Mouse (Mus musculus) intestine, embryonic 14.5 days (tissue): Measurements from ENCODE around the gene Ist1. TPM values are rescaled to one million over a fixed set of nuclear protein-coding genes. Genes with fewer than 3 reads are reported as not detected.

ENCODE experiments used
- ATAC-seq: fragments of 200-750 bp; cut with Nextera tagmentation; replicated peaks from 2 replicates; pipeline ENCODE4 v1.8.0; 2017; ENCODE audit warnings: low read depth, moderate number of reproducible peaks, moderate TSS enrichment, moderate library complexity; ENCODE audit not compliant: low FRiP score, low TSS enrichment
- DNase-seq: peaks from one replicate; pipeline ENCODE4 v3.0.0-alpha.2; 2018; ENCODE audit warnings: low spot score
- H3K27ac ChIP-seq: fragments of 300-500 bp; sonication (generic); 2 replicates; pipeline ENCODE4 v1.5.1; 2014; ENCODE audit warnings: low read depth, mild to moderate bottlenecking, control low read depth
- H3K27me3 ChIP-seq: fragments of 300-500 bp; sonication (generic); replicated peaks from 2 replicates; pipeline ENCODE4 v1.6.1; 2014; ENCODE audit warnings: low read length, control low read depth; ENCODE audit not compliant: control insufficient read depth, insufficient read depth
- H3K36me3 ChIP-seq: fragments of 300-500 bp; sonication (generic); 2 replicates; pipeline ENCODE4 v1.6.1; 2014; ENCODE audit warnings: low read length, control low read depth; ENCODE audit not compliant: control insufficient read depth, insufficient read depth
- H3K4me1 ChIP-seq: fragments of 300-500 bp; sonication (generic); replicated peaks from 2 replicates; pipeline ENCODE4 v1.6.1; 2014; ENCODE audit warnings: low read length, control low read depth, mixed read lengths; ENCODE audit not compliant: control insufficient read depth, insufficient read depth
- H3K4me2 ChIP-seq: fragments of 300-500 bp; sonication (generic); 2 replicates; pipeline ENCODE4 v1.6.1; 2014; ENCODE audit warnings: low read length
- H3K4me3 ChIP-seq: fragments of 300-500 bp; sonication (generic); 2 replicates; pipeline ENCODE4 v1.5.1; 2014; ENCODE audit warnings: low read depth, low read length, control low read depth, mixed read lengths
- H3K9ac ChIP-seq: fragments of 300-500 bp; sonication (generic); 2 replicates; pipeline ENCODE4 v1.6.1; 2014; ENCODE audit warnings: mild to moderate bottlenecking, low read length
- H3K9me3 ChIP-seq: fragments of 300-500 bp; sonication (generic); 2 replicates; pipeline ENCODE4 v1.6.1; 2016; ENCODE audit warnings: low read length, control low read depth; ENCODE audit not compliant: control insufficient read depth
- WGBS: fragments of 180-500 bp; shearing (Covaris S2); extraction: QIAGEN DNeasy Blood & Tissue Kit; methylation state at CpG from one replicate; pipeline ENCODE4 v1.1.7; 2014; 5-methylcytosine and 5-hydroxymethylcytosine counted together
- polyA plus RNA-seq: library from polyadenylated mRNA; unstranded; fragments of >200 nt; fragmentation: Nextera tagmentation; extraction: Ambion mirVana; gene quantifications from 2 replicates; pipeline ENCODE4 v1.2.1, GENCODE M21; 2014

The Ist1 gene
- polyA plus RNA-seq, 1 experiment from 2014 or later: 140 TPM

DNA sequence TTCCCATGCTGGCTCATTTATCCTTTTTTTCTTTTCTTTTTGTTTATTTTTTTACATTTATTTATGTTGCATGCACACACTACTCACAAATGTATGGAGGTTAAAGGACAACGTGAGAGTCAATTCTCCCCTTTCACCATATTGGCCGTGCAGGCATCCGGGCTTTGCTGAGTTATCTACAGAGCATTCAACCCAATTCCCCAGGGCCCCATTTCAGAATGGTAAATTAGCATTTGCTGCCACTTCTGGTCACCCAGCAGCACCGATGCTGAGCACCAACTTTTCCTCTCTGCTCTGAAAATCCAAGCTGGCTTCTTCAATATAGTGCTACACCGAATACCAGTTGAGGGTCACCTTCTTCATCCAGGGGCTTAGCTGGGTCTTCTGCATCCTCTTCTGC is 54.2 kb downstream of the Ist1 start:
- ATAC-seq: no peak
- Histone ChIP-seq H3K27me3 (no peaks in the 10 kb centered on the region), H3K9ac (no peak overlapping the region), H3K36me3 (no peaks in the 10 kb centered on the region), H3K27ac (no peak overlapping the region), H3K4me2 (no peak overlapping the region), H3K9me3 (no peaks in the 10 kb centered on the region), H3K4me3 (no peak overlapping the region), H3K4me1 (no peaks in the 10 kb centered on the region)
- WGBS: 77% methylated on average over 5 of the region's 5 CpGs
- no peak for DNase-seq

DNA sequence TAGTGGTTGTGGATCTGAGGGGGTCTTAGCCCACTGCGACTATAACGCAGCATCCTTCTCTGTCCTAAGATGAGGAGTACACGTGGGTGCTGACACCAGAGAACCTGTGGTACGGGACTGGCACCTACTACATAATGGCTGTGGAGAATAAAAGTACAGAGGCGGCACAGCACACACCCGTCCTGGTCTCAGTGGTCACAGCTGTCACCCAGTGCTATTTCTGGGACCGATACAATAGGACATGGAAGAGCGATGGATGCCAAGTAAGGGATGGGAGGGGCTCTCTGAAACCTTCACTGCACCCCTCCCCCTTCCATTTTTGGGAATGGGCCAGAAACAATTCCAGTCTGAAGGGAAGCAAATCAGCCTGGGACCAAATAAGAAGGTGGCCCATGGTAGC is 57.9 kb downstream of the Ist1 start:
- H3K36me3 ChIP-seq: no peaks in the 10 kb centered on the region
- no peaks in the 10 kb centered on the region for H3K27me3 ChIP-seq
- no peaks in the 10 kb centered on the region for H3K9me3 ChIP-seq
- no peak overlapping the region for H3K4me2 ChIP-seq
- no peak overlapping the region for H3K9ac ChIP-seq
- 93% methylated on average over 8 of the region's 8 CpGs for WGBS
- H3K4me1 ChIP-seq: no peaks in the 10 kb centered on the region
- ATAC-seq (no peak), DNase-seq (no peak)
- H3K4me3 ChIP-seq: no peak overlapping the region
- H3K27ac ChIP-seq: no peak overlapping the region

DNA sequence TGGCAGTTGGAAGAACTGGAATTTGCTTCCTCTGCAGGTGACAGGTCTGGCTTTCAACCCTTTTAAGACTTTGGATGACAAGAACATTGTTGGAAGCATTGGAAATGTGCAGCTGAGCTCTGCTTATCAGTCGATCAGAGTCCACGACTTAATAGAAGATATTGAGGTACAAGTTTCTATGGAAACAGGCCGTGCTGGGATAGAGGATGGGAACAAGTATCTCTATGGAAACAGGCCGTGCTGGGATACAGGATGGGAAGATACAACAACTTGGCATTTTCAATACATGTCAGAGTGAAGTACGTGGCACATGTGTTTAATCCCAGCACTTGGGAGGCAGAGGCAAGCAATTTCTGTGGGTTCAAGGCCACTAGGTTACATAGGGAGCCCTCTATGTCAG is 60.6 kb downstream of the Ist1 start:
- no peak overlapping the region for H3K4me2 ChIP-seq
- no peaks in the 10 kb centered on the region for H3K36me3 ChIP-seq
- ATAC-seq (no peak), DNase-seq (no peak)
- H3K27me3 ChIP-seq: no peaks in the 10 kb centered on the region
- no peak overlapping the region for H3K4me3 ChIP-seq
- no peaks in the 10 kb centered on the region for H3K4me1 ChIP-seq
- no peak overlapping the region for H3K9ac ChIP-seq
- no peaks in the 10 kb centered on the region for H3K9me3 ChIP-seq
- WGBS: 81% methylated on average over 5 of the region's 5 CpGs
- no peak overlapping the region for H3K27ac ChIP-seq

DNA sequence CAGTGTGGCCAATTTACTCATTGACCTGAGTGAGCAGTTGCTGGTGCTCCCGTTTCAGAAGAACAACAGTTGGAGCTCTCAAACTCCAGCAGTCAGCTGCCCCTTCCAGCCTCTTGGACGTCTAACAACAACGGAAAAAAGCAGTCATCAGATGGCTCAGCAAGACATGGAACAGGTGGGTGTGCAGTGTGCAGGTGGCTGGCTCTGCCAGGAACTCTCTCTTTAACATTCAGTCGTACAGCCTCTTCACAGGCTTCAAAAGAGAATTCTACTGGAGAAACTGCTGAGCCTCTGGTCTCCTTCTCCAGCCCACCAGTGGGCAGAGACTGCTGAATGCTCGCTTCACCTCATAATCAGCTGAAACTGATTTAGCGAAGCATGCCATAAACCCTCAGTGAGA is 64.4 kb downstream of the Ist1 start:
- Histone ChIP-seq H3K27me3 (no peaks in the 10 kb centered on the region), H3K9ac (no peak overlapping the region), H3K27ac (no peak overlapping the region), H3K4me1 (no peaks in the 10 kb centered on the region), H3K4me3 (no peak overlapping the region), H3K9me3 (peaks cover 6% of the 10 kb centered on the region; the same call in 1 of the 2 replicates), H3K36me3 (no peaks in the 10 kb centered on the region), H3K4me2 (no peak overlapping the region)
- no peak for DNase-seq
- 69% methylated on average over 6 of the region's 6 CpGs for WGBS
- no peak for ATAC-seq

Other genes starting within 250 kb of the Ist1 start
- 0.05 TPM in 1 of 2 replicates, not detected in the other for gene Pmfbp1, start 199.2 kb downstream of the Ist1 start, polyA plus RNA-seq
- gene Dhx38, start 127.4 kb downstream of the Ist1 start, polyA plus RNA-seq: 22.1 and 23.3 TPM in 2 replicates
- gene Txnl4b, start 127.4 kb downstream of the Ist1 start, polyA plus RNA-seq: 23.6 and 24.3 TPM in 2 replicates
- gene Hp, start 114.1 kb downstream of the Ist1 start, polyA plus RNA-seq: 0.17 and 0.53 TPM in 2 replicates
- gene Dhodh, start 84.6 kb downstream of the Ist1 start, polyA plus RNA-seq: 58.8 and 61.1 TPM in 2 replicates
- 0.13 and 0.37 TPM in 2 replicates for gene Pkd1l3, start 78.7 kb downstream of the Ist1 start, polyA plus RNA-seq
- 26.3 and 27.7 TPM in 2 replicates for gene Zfp821, start 12.3 kb upstream of the Ist1 start, polyA plus RNA-seq
- gene Atxn1l, start 44.5 kb upstream of the Ist1 start, polyA plus RNA-seq: 6.1 and 7.1 TPM in 2 replicates
- 34.5 and 37.6 TPM in 2 replicates for gene Ap1g1, start 85.3 kb upstream of the Ist1 start, polyA plus RNA-seq
- 4.2 and 4.7 TPM in 2 replicates for gene Phlpp2, start 175.3 kb upstream of the Ist1 start, polyA plus RNA-seq